Mouse (Mus musculus): ENCODE data around the gene Adamts17. TPM values are rescaled to one million over a fixed set of nuclear protein-coding genes. Genes with fewer than 3 reads are reported as not detected.
A peak's percentile ranks its signal among the peaks of the same experiment; 100 is the strongest.

Adamts17 gene
- total and polyA plus RNA-seq, 2 experiments from 2014 or later, result 2.9 to 9.0 TPM

DNA sequence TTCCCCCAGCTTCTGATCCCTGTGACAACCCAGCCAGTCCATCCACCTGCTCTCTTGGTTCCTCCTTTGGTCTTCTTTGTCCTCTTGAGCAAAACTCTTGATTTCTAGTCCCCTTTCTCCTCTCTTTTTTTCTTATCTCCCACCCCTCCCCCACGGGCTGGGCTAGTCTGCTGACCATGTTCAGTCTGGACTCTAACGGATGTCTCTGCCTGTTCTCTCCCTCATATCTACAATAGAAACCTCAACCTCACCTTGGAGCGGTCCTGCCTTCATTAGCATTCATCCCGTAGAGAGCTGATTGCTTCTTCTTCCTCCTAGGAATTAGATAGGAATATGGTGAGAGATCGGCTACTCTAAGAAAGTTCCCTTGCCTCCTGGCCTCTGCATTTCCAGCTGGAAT lies 8.7 kb upstream of the Adamts17 start:
- H3K9ac ChIP-seq (replicated peaks; ENCODE audit: low read depth, low read length), result no peak overlapping the region
- no peaks in the 10 kb centered on the region for H3K36me3 ChIP-seq (replicated peaks; ENCODE audit: control insufficient read depth, insufficient read depth, low read length)
- H3K27me3 ChIP-seq (ENCODE audit: control insufficient read depth, insufficient read depth, low read length), result no peaks in the 10 kb centered on the region
- H3K9me3 ChIP-seq (replicated peaks; ENCODE audit: control insufficient read depth, low read length), result no peaks in the 10 kb centered on the region
- peak overlapping the region; percentile 54 for H3K4me2 ChIP-seq (ENCODE audit: low read depth, low read length)
- peaks cover 36% of the 10 kb centered on the region for H3K4me1 ChIP-seq (ENCODE audit: control insufficient read depth, insufficient read depth)
- 14% methylated on average over 5 of the region's 5 CpGs for WGBS
- TF ChIP-seq CTCF (IDR thresholded peaks at IDR 0.05; ENCODE audit: low read depth) (no peak), EP300 (IDR thresholded peaks at IDR 0.05; ENCODE audit: low read depth) (no peak)
- H3K27ac ChIP-seq (ENCODE audit: low read depth), result peak overlapping the region; percentile 35; the same call in 1 of the 2 replicates
- ATAC-seq (ENCODE audit: insufficient read depth, low read depth), result no peak
- peak overlapping the region; percentile 4; the same call in 1 of the 2 replicates for H3K4me3 ChIP-seq (ENCODE audit: low read depth, low read length)
- no peak for DNase-seq (ENCODE audit: low spot score)

DNA sequence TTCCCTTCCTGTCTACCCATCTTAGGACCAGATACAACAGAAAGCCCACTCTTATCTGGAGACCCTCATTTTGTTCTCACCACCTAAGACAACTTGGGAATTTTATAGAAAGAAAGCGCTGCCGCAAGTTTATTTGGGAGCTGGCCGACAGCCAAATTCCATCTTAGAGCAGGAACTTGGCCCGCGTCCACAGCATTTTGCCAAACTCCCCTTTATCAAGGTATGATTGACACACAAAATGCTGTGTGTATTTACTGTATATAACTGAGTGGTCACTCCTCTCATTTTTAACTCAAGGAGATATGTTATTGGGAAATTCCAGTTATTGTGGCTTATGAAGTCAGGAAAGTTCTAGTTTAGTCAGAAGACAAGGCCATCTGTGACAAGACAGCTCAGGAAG lies 8.2 kb upstream of the Adamts17 start:
- TF ChIP-seq EP300 (IDR thresholded peaks at IDR 0.05; ENCODE audit: low read depth), result no peak
- TF ChIP-seq CTCF (IDR thresholded peaks at IDR 0.05; ENCODE audit: low read depth), result no peak
- Histone ChIP-seq H3K36me3 (replicated peaks; ENCODE audit: control insufficient read depth, insufficient read depth, low read length) (no peaks in the 10 kb centered on the region), H3K9me3 (replicated peaks; ENCODE audit: control insufficient read depth, low read length) (no peaks in the 10 kb centered on the region), H3K4me2 (ENCODE audit: low read depth, low read length) (peak overlapping the region; percentile 54), H3K27ac (ENCODE audit: low read depth) (peak overlapping the region; percentile 35; the same call in 1 of the 2 replicates), H3K9ac (replicated peaks; ENCODE audit: low read depth, low read length) (no peak overlapping the region), H3K4me3 (ENCODE audit: low read depth, low read length) (peak overlapping the region; percentile 4; the same call in 1 of the 2 replicates), H3K27me3 (ENCODE audit: control insufficient read depth, insufficient read depth, low read length) (no peaks in the 10 kb centered on the region), H3K4me1 (ENCODE audit: control insufficient read depth, insufficient read depth) (peaks cover 36% of the 10 kb centered on the region)
- 1% methylated on average over 5 of the region's 5 CpGs for WGBS
- DNase-seq (ENCODE audit: low spot score) (peak; percentile 67), ATAC-seq (ENCODE audit: insufficient read depth, low read depth) (no peak)

DNA sequence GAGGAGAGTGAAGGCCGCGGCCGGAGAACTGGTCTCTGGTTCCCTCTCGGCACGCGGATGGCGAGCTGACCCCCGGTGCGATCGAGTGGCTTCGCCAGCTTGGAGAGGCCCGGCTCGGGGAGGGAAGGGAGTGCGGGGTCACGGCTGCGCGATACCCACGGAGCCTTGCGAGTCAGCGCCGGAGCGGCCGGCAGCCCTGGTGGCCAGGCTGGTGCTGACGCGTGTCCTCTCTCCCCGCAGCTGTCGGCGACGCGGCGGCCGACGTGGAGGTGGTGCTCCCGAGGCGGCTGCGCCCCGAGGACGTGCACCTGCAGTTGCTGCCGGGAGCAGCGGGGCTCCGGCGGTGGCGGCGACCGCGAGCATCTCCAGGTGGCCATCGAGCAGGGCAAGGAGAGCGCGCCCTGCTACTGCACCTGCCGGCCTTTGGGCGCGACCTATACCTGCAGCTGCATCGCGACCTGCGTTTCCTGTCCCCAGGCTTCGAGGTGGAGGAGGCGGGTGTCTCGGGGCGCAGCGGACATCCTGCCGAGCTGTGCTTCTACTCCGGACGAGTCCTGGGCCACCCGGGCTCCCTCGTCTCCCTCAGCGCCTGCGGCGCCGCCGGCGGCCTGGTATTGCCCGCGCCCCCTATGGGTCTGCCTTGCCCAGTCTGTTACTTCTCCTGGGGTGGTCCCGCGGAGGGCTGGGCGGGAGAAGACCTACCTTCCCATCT lies 629 bp downstream of the Adamts17 start:
- TF ChIP-seq CTCF (IDR thresholded peaks at IDR 0.05; ENCODE audit: low read depth), result peak; percentile 35
- no peak for TF ChIP-seq EP300 (IDR thresholded peaks at IDR 0.05; ENCODE audit: low read depth)
- no peaks in the 10 kb centered on the region for H3K36me3 ChIP-seq (replicated peaks; ENCODE audit: control insufficient read depth, insufficient read depth, low read length)
- peaks cover 6% of the 10 kb centered on the region for H3K4me1 ChIP-seq (ENCODE audit: control insufficient read depth, insufficient read depth)
- no peak overlapping the region for H3K27ac ChIP-seq (ENCODE audit: low read depth)
- ATAC-seq (ENCODE audit: insufficient read depth, low read depth) (peak; percentile 24), DNase-seq (ENCODE audit: low spot score) (no peak)
- WGBS, result under 1% methylated on average over 75 of the region's 76 CpGs
- no peaks in the 10 kb centered on the region for H3K9me3 ChIP-seq (replicated peaks; ENCODE audit: control insufficient read depth, low read length)
- peak overlapping the region; percentile 54 for H3K9ac ChIP-seq (replicated peaks; ENCODE audit: low read depth, low read length)
- peak overlapping the region; percentile 59 for H3K4me3 ChIP-seq (ENCODE audit: low read depth, low read length)
- H3K27me3 ChIP-seq (ENCODE audit: control insufficient read depth, insufficient read depth, low read length), result peaks cover 5% of the 10 kb centered on the region
- peak overlapping the region; percentile 99 for H3K4me2 ChIP-seq (ENCODE audit: low read depth, low read length)

DNA sequence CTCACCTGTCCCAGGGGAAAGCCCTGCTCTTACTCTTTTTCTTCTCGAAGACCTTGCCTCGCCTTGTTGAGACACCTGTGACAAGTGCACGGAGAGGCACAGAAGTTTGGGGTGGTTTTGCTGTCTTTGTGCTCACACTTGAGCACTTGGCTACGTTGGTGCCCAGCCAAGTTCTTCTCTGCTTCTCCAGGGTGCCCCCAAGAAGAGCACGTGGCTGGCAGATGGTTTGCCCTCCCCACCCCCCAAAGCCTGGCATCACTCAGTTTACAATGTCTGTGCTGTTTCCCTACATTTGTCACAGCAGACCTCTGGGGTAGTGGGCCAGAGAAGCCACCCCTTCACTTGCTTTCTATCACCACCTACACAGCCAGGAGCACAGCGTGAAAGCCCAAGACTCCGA lies 1.6 kb downstream of the Adamts17 start:
- WGBS, result 89% methylated on average over 7 of the region's 7 CpGs
- TF ChIP-seq EP300 (IDR thresholded peaks at IDR 0.05; ENCODE audit: low read depth) (no peak), CTCF (IDR thresholded peaks at IDR 0.05; ENCODE audit: low read depth) (no peak)
- Histone ChIP-seq H3K27ac (ENCODE audit: low read depth) (no peak overlapping the region), H3K4me2 (ENCODE audit: low read depth, low read length) (no peak overlapping the region), H3K9me3 (replicated peaks; ENCODE audit: control insufficient read depth, low read length) (no peaks in the 10 kb centered on the region), H3K4me3 (ENCODE audit: low read depth, low read length) (no peak overlapping the region), H3K27me3 (ENCODE audit: control insufficient read depth, insufficient read depth, low read length) (peaks cover 5% of the 10 kb centered on the region), H3K4me1 (ENCODE audit: control insufficient read depth, insufficient read depth) (peaks cover 3% of the 10 kb centered on the region; the same call in 1 of the 2 replicates), H3K9ac (replicated peaks; ENCODE audit: low read depth, low read length) (no peak overlapping the region), H3K36me3 (replicated peaks; ENCODE audit: control insufficient read depth, insufficient read depth, low read length) (no peaks in the 10 kb centered on the region)
- ATAC-seq (ENCODE audit: insufficient read depth, low read depth), result no peak
- no peak for DNase-seq (ENCODE audit: low spot score)

DNA sequence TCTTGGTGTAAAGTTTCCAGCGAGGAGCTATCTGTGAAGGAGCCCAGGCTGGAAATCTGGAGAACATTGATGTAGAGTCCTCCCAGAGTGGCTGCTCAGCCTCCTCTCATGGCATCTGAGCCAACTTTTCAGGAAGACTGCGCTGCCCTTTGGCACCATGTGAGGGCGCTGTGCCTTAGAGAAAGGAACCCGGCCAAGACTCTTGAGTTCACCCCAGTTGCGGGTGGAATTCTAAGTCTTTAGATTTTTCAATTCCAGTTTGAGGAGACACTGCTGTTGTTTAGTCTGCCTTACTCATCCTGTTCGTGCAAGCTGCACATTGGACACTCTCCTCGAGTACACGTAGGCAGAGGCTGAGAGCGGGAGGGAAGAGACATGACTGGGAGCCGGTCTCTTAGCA lies 2.5 kb downstream of the Adamts17 start:
- Histone ChIP-seq H3K9me3 (replicated peaks; ENCODE audit: control insufficient read depth, low read length) (no peaks in the 10 kb centered on the region), H3K4me1 (ENCODE audit: control insufficient read depth, insufficient read depth) (peaks cover 3% of the 10 kb centered on the region; the same call in 1 of the 2 replicates), H3K9ac (replicated peaks; ENCODE audit: low read depth, low read length) (no peak overlapping the region), H3K4me2 (ENCODE audit: low read depth, low read length) (no peak overlapping the region), H3K4me3 (ENCODE audit: low read depth, low read length) (no peak overlapping the region), H3K27me3 (ENCODE audit: control insufficient read depth, insufficient read depth, low read length) (peaks cover 5% of the 10 kb centered on the region), H3K36me3 (replicated peaks; ENCODE audit: control insufficient read depth, insufficient read depth, low read length) (no peaks in the 10 kb centered on the region), H3K27ac (ENCODE audit: low read depth) (no peak overlapping the region)
- peak; percentile 69 for DNase-seq (ENCODE audit: low spot score)
- ATAC-seq (ENCODE audit: insufficient read depth, low read depth), result no peak
- TF ChIP-seq CTCF (IDR thresholded peaks at IDR 0.05; ENCODE audit: low read depth) (peak; percentile 82), EP300 (IDR thresholded peaks at IDR 0.05; ENCODE audit: low read depth) (no peak)
- 42% methylated on average over 10 of the region's 10 CpGs for WGBS
